Mouse (Mus musculus) embryonic facial prominence, embryonic 14.5 days (tissue): ENCODE measurements around the gene Qrich1. TPM values are rescaled to one million over a fixed set of nuclear protein-coding genes. Genes with fewer than 3 reads are reported as not detected.

ENCODE experiments used
- ATAC-seq: fragments of 200-750 bp; cut with Nextera tagmentation; 2 replicates; pipeline ENCODE4 v1.8.0; 2017; ENCODE audit warnings: low read depth, moderate number of reproducible peaks, moderate TSS enrichment
- DNase-seq: peaks from one replicate; pipeline ENCODE4 v3.0.0-alpha.2; 2015; ENCODE audit warnings: low spot score
- H3K27ac ChIP-seq: fragments of 300-500 bp; sonication (generic); replicated peaks from 2 replicates; pipeline ENCODE4 v1.5.1; 2014; ENCODE audit warnings: low read depth, mild to moderate bottlenecking, low read length, moderate library complexity
- H3K27me3 ChIP-seq: fragments of 300-500 bp; sonication (generic); replicated peaks from 2 replicates; pipeline ENCODE4 v1.6.1; 2014; ENCODE audit warnings: low read length; ENCODE audit not compliant: control insufficient read depth, insufficient read depth
- H3K36me3 ChIP-seq: fragments of 300-500 bp; sonication (generic); 2 replicates; pipeline ENCODE4 v1.6.1; 2014; ENCODE audit warnings: low read length, mixed read lengths; ENCODE audit not compliant: control insufficient read depth, insufficient read depth
- H3K4me1 ChIP-seq: fragments of 300-500 bp; sonication (generic); 2 replicates; pipeline ENCODE4 v1.6.1; 2014; ENCODE audit warnings: antibody characterized with exemption, low read length; ENCODE audit not compliant: control insufficient read depth, insufficient read depth
- H3K4me2 ChIP-seq: fragments of 300-500 bp; sonication (generic); 2 replicates; pipeline ENCODE4 v1.6.1; 2014; ENCODE audit warnings: low read depth, mild to moderate bottlenecking, low read length, moderate library complexity, mixed read lengths
- H3K4me3 ChIP-seq: fragments of 300-500 bp; sonication (generic); 2 replicates; pipeline ENCODE4 v1.5.1; 2014; ENCODE audit warnings: low read depth, mild to moderate bottlenecking, low read length
- H3K9ac ChIP-seq: fragments of 300-500 bp; sonication (generic); 2 replicates; pipeline ENCODE4 v1.6.1; 2014; ENCODE audit warnings: low read depth, mild to moderate bottlenecking, low read length, moderate library complexity, mixed read lengths
- H3K9me3 ChIP-seq: fragments of 300-500 bp; sonication (generic); 2 replicates; pipeline ENCODE4 v1.6.1; 2016; ENCODE audit warnings: low read length; ENCODE audit not compliant: control insufficient read depth
- WGBS: fragments of 180-500 bp; shearing (Covaris S2); extraction: QIAGEN DNeasy Blood & Tissue Kit; methylation state at CpG from one replicate; pipeline ENCODE4 v1.1.7; 2014; 5-methylcytosine and 5-hydroxymethylcytosine counted together
- polyA plus RNA-seq: library from polyadenylated mRNA; unstranded; fragments of >200 nt; fragmentation: Nextera tagmentation; extraction: Ambion mirVana; gene quantifications from 2 replicates; pipeline ENCODE4 v1.2.1, GENCODE M21; 2014

The Qrich1 gene
- polyA plus RNA-seq, 1 experiment from 2014 or later: 110 TPM

DNA sequence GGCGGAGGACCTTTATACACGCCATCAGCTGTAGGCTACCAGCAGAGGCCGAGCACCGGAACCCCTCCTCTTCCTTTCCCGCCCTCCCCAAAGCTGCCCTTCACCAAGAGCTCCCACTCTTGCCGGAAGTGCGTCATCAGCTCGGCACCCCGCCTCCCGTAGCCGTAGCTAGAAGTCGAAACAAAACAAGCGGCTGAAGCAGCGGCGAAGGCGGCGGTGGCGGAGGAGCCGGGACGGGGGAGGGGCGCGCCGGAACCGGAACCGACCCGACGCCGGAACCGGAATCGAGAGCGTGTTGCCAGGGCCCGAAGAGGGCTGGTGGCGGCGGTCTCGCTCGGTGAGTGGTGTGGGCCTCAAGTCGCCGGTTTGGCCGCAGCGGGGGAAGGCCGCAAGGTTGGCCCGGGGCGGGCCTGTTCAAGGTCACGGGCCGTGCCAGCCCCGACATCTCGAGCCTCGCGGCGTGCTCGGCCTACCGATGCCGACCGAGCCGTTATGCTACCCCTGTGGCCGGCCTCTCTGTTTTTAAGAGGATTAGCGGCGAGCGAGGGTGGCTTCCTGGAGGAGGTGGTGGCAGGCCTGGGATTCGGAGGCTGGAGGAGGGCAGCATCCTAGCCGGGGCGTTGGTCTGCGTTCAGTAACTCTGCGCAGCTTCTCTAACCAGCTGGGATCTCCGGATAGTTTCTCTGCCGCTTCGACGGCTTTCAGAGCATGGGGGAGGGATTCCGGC lies 25.9 kb upstream of the Qrich1 start, which contains the start of gene Usp19:
Gene Usp19, plus strand, starts transcription at position 44 of the 727 bp plus-strand sequence.
- peak within 1 kb of the TSS; percentile 79 for H3K4me3 ChIP-seq
- DNase-seq (peak; percentile 99), ATAC-seq (peak; percentile 96)

DNA sequence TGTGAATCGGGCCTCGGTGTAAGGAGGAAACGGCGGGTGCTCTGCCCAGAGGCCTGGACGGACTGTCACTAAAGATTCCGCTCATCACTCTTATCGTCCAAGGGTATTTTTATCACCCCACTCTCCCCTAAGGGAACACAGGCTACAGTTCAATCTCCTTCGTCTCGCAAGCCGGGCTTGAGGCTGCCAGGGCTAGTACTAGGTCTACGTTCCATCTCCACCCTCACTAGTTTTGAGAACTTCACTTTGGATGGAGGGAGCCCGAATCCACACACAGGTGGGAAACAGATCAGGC lies 25.4 kb upstream of the Qrich1 start:
- H3K36me3 ChIP-seq: peaks cover 77% of the 10 kb centered on the region
- no peaks in the 10 kb centered on the region for H3K27me3 ChIP-seq
- WGBS: 8% methylated on average over 12 of the region's 12 CpGs
- peak overlapping the region; percentile 79 for H3K4me3 ChIP-seq
- H3K4me2 ChIP-seq: peak overlapping the region; percentile 88
- H3K4me1 ChIP-seq: peaks cover 9% of the 10 kb centered on the region
- no peak for DNase-seq
- H3K27ac ChIP-seq: peak overlapping the region; percentile 97
- peak overlapping the region; percentile 96 for H3K9ac ChIP-seq
- no peak for ATAC-seq
- no peaks in the 10 kb centered on the region for H3K9me3 ChIP-seq

More for the DNA sequence above, 25.9 kb upstream of the Qrich1 start, which contains the start of gene Usp19:
- no peaks in the 10 kb centered on the region for H3K27me3 ChIP-seq
- H3K36me3 ChIP-seq: peaks cover 77% of the 10 kb centered on the region
- H3K9me3 ChIP-seq: no peaks in the 10 kb centered on the region
- H3K4me1 ChIP-seq: peaks cover 9% of the 10 kb centered on the region
- WGBS: under 1% methylated on average over 48 of the region's 69 CpGs
- H3K4me2 ChIP-seq: peak within 1 kb of the TSS; percentile 88
- peak within 1 kb of the TSS; percentile 97 for H3K27ac ChIP-seq
- peak within 1 kb of the TSS; percentile 96 for H3K9ac ChIP-seq

- DNase-seq (peak; percentile 9), ATAC-seq (no peak)
- H3K27ac ChIP-seq: no peak overlapping the region
- peak overlapping the region; percentile 96 for H3K9ac ChIP-seq
- H3K36me3 ChIP-seq: peaks cover 77% of the 10 kb centered on the region
- WGBS: 87% methylated on average over 16 of the region's 16 CpGs
- H3K4me1 ChIP-seq: peaks cover 9% of the 10 kb centered on the region
- H3K9me3 ChIP-seq: no peaks in the 10 kb centered on the region
- peak overlapping the region; percentile 79 for H3K4me3 ChIP-seq
- H3K4me2 ChIP-seq: peak overlapping the region; percentile 88
- H3K27me3 ChIP-seq: no peaks in the 10 kb centered on the region
Measured at GRCm38 (mm10) chr9:108492043-108492750, 24.4 kb upstream of the Qrich1 start.

GRCm38 (mm10) chr9:108493246-108493645 lies 23.4 kb upstream of the Qrich1 start:
- ATAC-seq (no peak), DNase-seq (no peak)
- Histone ChIP-seq H3K4me2 (no peak overlapping the region), H3K4me1 (peaks cover 9% of the 10 kb centered on the region), H3K27ac (no peak overlapping the region), H3K27me3 (no peaks in the 10 kb centered on the region), H3K4me3 (no peak overlapping the region), H3K36me3 (peaks cover 77% of the 10 kb centered on the region), H3K9ac (no peak overlapping the region), H3K9me3 (no peaks in the 10 kb centered on the region)
- 94% methylated on average over 8 of the region's 8 CpGs for WGBS

DNA sequence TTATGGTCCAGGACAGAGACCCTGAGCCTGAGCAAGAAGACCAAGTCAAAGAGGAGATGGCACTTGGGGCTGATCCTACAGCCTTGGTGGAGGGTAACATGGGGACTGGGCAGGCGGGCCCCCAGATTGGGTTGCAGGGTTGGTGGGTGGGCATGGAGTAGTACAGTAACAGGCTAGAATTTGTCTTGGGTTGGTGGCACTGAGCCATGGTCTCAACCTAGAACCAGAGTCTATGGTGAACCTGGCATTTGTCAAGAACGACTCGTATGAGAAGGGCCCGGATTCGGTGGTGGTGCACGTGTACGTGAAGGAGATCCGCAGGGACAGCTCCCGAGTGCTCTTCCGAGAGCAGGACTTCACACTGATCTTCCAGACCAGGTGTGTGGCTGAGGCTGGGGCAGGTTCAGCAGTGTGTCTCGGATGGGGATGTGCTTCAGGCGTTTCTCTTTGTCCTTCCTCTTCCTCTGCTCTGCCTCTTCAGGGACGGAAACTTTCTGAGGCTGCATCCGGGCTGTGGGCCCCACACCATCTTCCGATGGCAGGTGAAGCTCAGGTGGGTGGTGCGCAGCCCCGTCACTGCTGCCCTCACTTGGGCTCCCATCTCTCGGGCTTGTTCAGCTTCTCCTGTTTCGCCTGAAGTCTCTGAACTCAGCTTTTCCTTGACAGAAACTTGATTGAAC lies 22.3 kb upstream of the Qrich1 start:
- 94% methylated on average over 18 of the region's 19 CpGs for WGBS
- Histone ChIP-seq H3K9me3 (no peaks in the 10 kb centered on the region), H3K9ac (no peak overlapping the region), H3K27me3 (no peaks in the 10 kb centered on the region), H3K4me3 (no peak overlapping the region), H3K4me2 (no peak overlapping the region), H3K4me1 (peaks cover 9% of the 10 kb centered on the region), H3K27ac (no peak overlapping the region), H3K36me3 (peaks cover 77% of the 10 kb centered on the region)
- DNase-seq: no peak
- no peak for ATAC-seq

GRCm38 (mm10) chr9:108494905-108495304 lies 21.7 kb upstream of the Qrich1 start:
- Histone ChIP-seq H3K4me2 (no peak overlapping the region), H3K9me3 (no peaks in the 10 kb centered on the region), H3K4me1 (peaks cover 9% of the 10 kb centered on the region), H3K27me3 (no peaks in the 10 kb centered on the region), H3K36me3 (peaks cover 80% of the 10 kb centered on the region), H3K4me3 (no peak overlapping the region), H3K9ac (no peak overlapping the region), H3K27ac (no peak overlapping the region)
- WGBS: 86% methylated on average over 10 of the region's 10 CpGs
- DNase-seq (no peak), ATAC-seq (no peak)

DNA sequence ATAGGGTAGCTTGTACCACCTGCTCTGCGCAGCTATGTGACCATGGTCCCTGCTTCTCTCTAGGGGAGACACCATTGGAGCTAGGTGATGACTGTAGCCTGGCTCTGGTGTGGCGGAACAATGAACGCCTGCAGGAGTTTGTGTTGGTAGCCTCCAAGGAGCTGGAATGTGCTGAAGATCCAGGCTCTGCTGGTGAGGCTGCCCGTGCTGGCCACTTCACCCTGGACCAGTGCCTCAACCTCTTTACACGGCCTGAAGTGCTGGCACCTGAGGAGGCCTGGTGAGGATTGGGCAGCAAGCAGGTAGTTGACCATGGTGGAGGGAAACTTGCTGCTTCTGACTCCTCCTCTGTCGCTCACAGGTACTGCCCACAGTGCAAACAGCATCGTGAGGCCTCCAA lies 17.4 kb upstream of the Qrich1 start:
- Histone ChIP-seq H3K36me3 (peaks cover 95% of the 10 kb centered on the region), H3K27ac (no peak overlapping the region), H3K27me3 (no peaks in the 10 kb centered on the region), H3K4me2 (no peak overlapping the region), H3K9ac (no peak overlapping the region), H3K9me3 (no peaks in the 10 kb centered on the region), H3K4me3 (no peak overlapping the region), H3K4me1 (no peaks in the 10 kb centered on the region)
- ATAC-seq: no peak
- no peak for DNase-seq
- WGBS: 91% methylated on average over 7 of the region's 7 CpGs

DNA sequence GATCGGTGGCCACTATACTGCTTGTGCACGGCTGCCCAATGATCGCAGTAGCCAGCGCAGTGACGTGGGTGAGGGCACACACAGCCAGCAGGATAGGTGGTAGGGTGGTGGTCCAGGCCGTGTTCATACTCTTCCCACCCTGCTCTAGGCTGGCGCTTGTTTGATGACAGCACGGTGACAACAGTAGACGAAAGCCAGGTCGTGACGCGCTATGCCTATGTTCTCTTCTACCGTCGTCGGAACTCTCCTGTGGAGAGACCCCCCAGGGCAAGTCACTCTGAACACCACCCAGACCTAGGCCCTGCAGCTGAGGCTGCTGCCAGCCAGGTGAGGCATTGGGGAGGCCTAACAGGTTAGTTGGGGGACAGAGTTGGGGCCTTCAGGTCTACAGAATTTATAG lies 16.7 kb upstream of the Qrich1 start:
- Histone ChIP-seq H3K4me1 (no peaks in the 10 kb centered on the region), H3K9me3 (no peaks in the 10 kb centered on the region), H3K9ac (no peak overlapping the region), H3K27ac (no peak overlapping the region), H3K4me2 (no peak overlapping the region), H3K4me3 (no peak overlapping the region), H3K27me3 (no peaks in the 10 kb centered on the region), H3K36me3 (peaks cover 88% of the 10 kb centered on the region)
- ATAC-seq: no peak
- no peak for DNase-seq
- 96% methylated on average over 15 of the region's 15 CpGs for WGBS
